ENCODE assay signal across 10 mouse cellular contexts in the genomic region with DNA sequence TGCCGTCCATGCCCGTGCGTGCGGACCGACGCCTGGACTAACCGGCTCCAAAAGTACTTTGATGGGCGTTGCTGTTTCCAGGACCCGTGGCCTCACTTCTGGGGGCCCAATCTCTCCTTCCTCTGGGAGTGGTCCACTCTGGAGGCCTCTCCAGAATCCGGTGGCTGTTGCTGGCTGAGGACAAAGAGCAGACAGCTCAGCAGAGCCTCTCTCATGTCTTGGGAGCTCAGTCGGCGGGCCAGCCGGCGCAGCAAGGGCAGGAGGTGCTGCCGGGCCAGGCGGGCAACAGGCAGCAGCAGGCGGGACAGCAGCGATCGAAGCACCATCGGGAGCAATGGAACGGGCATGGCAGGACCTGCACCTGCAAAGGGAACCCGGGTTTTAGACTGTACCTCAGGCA. TPM values are rescaled to one million over a fixed set of nuclear protein-coding genes. Genes with fewer than 3 reads are reported as not detected.
A peak's percentile ranks its signal among the peaks of the same experiment; 100 is the strongest.
DNase-seq lines count a peak whose midpoint lies in the region; ATAC-seq and TF ChIP-seq lines count a peak whose summit lies in the region.
"Had no signal": no experiment of that assay in that cellular context is flagged by ENCODE, and none has a peak within 500 bp of the region (broad histone marks: within the 10 kb centered on the region; RNA-seq: fewer than 3 reads in every experiment).

No protein-coding gene starts in this region.

- ATAC-seq in hindbrain, embryonic 16.5 days = no peak
- no peak for ATAC-seq in limb, embryonic 13.5 days (ENCODE audit: low FRiP score, low read depth)

- no peak for TF ChIP-seq CTCF in testis, adult 2 months (IDR thresholded peaks at IDR 0.05; ENCODE audit: control insufficient read depth, insufficient read depth, insufficient replicate concordance, low read depth, low read length)

- WGBS in hindbrain, embryonic 10.5 days = 9% methylated on average over 22 of the region's 22 CpGs
- WGBS in hindbrain, embryonic 16.5 days = 12% methylated on average over 22 of the region's 22 CpGs
- WGBS in limb, embryonic 13.5 days = 17% methylated on average over 22 of the region's 22 CpGs

- DNase-seq in hindbrain, embryonic 10.5 days (ENCODE audit: low spot score) = peak; percentile 46
- no peak for DNase-seq in testis, postnatal 14 days (ENCODE audit: low spot score)
- no peak for DNase-seq in layer of hippocampus, adult 18-20 months (ENCODE audit: low spot score in 2 of 2)
- no peak for DNase-seq in right cerebral cortex, postnatal 10 days (ENCODE audit: low spot score in 2 of 2)
- DNase-seq: gastrocnemius, postnatal 25 days had no signal

- peaks cover 71% of the 10 kb centered on the region for H3K27me3 ChIP-seq in hindbrain, embryonic 10.5 days (ENCODE audit: insufficient read depth, poor library complexity, severe bottlenecking)
- H3K27me3 ChIP-seq in hindbrain, embryonic 16.5 days (replicated peaks; ENCODE audit: control insufficient read depth, insufficient read depth, low read length) = peaks cover 12% of the 10 kb centered on the region
- no peaks in the 10 kb centered on the region for H3K27me3 ChIP-seq in testis, adult 2 months (ENCODE audit: control insufficient read depth, insufficient read depth, low read length)
- peaks cover 38% of the 10 kb centered on the region for H3K27me3 ChIP-seq in limb, embryonic 13.5 days

- H3K27ac ChIP-seq in hindbrain, embryonic 10.5 days = peak overlapping the region; percentile 85
- H3K27ac ChIP-seq in hindbrain, embryonic 16.5 days (ENCODE audit: low read depth, low read length) = no peak overlapping the region
- H3K27ac ChIP-seq in testis, adult 2 months (ENCODE audit: control insufficient read depth, insufficient read depth, low read depth, low read length) = 0 out of 2 replicates have a peak overlapping the region, but pooled peaks have one; percentile 35
- no peak overlapping the region; the same call in 1 of the 2 replicates for H3K27ac ChIP-seq in limb, embryonic 13.5 days
- H3K27ac ChIP-seq: neural tube, embryonic 12.5 days had no signal

- no peak overlapping the region for H3K4me2 ChIP-seq in hindbrain, embryonic 16.5 days (ENCODE audit: low read length)
- H3K4me2 ChIP-seq in limb, embryonic 13.5 days (replicated peaks) = peak overlapping the region; percentile 28
- H3K4me2 ChIP-seq: neural tube, embryonic 12.5 days had no signal

- H3K4me1 ChIP-seq in hindbrain, embryonic 10.5 days (replicated peaks) = peaks cover 58% of the 10 kb centered on the region
- H3K4me1 ChIP-seq in hindbrain, embryonic 16.5 days (ENCODE audit: control insufficient read depth, insufficient read depth, low read depth, low read length) = peaks cover 10% of the 10 kb centered on the region
- peaks cover 19% of the 10 kb centered on the region for H3K4me1 ChIP-seq in testis, adult 2 months (ENCODE audit: control insufficient read depth, insufficient read depth, low read length)
- H3K4me1 ChIP-seq in limb, embryonic 13.5 days = peaks cover 36% of the 10 kb centered on the region

- TF ChIP-seq POLR2A in testis, adult 2 months (IDR thresholded peaks at IDR 0.05; ENCODE audit: control insufficient read depth, low read depth, low read length) = peak; percentile 26; the same call in 1 of the 2 replicates

- H3K9ac ChIP-seq in hindbrain, embryonic 16.5 days (ENCODE audit: low read depth, low read length) = no peak overlapping the region
- peak overlapping the region; percentile 31; the same call in 1 of the 2 replicates for H3K9ac ChIP-seq in limb, embryonic 13.5 days
- H3K9ac ChIP-seq: neural tube, embryonic 12.5 days had no signal

- H3K36me3 ChIP-seq in hindbrain, embryonic 10.5 days = no peaks in the 10 kb centered on the region
- no peaks in the 10 kb centered on the region for H3K36me3 ChIP-seq in hindbrain, embryonic 16.5 days (ENCODE audit: control insufficient read depth, insufficient read depth, low read length)
- H3K36me3 ChIP-seq in testis, adult 2 months (ENCODE audit: control insufficient read depth, insufficient read depth, low read length) = no peaks in the 10 kb centered on the region
- H3K36me3 ChIP-seq in limb, embryonic 13.5 days = no peaks in the 10 kb centered on the region
- H3K36me3 ChIP-seq: neural tube, embryonic 12.5 days had no signal

- H3K4me3 ChIP-seq in hindbrain, embryonic 10.5 days = peak overlapping the region; percentile 29
- no peak overlapping the region for H3K4me3 ChIP-seq in hindbrain, embryonic 16.5 days (ENCODE audit: low read length)
- H3K4me3 ChIP-seq in testis, adult 2 months (ENCODE audit: control insufficient read depth, low read depth, low read length) = peak overlapping the region; percentile 17; the same call in 1 of the 2 replicates
- H3K4me3 ChIP-seq in limb, embryonic 13.5 days = peak overlapping the region; percentile 23
- H3K4me3 ChIP-seq: neural tube, embryonic 12.5 days had no signal

- no peaks in the 10 kb centered on the region for H3K9me3 ChIP-seq in hindbrain, embryonic 10.5 days
- H3K9me3 ChIP-seq in hindbrain, embryonic 16.5 days (ENCODE audit: control insufficient read depth, low read length) = no peaks in the 10 kb centered on the region
- H3K9me3 ChIP-seq in limb, embryonic 13.5 days = no peaks in the 10 kb centered on the region
- H3K9me3 ChIP-seq: neural tube, embryonic 12.5 days had no signal

RNA-seq across cellular contexts. Expression of a gene that starts 0.6 kb away (rescaled TPM):
- polyA plus RNA-seq in hindbrain, embryonic 10.5 days (2016; fragmentation: Nextera tagmentation; extraction: Ambion mirVana) = 0.62 TPM in 1 of 2 replicates, not detected in the other
- 1.2 TPM in 1 of 2 replicates, not detected in the other for polyA plus RNA-seq in hindbrain, embryonic 16.5 days (2015; fragmentation: Nextera tagmentation; extraction: Ambion mirVana)
- 3.4 and 4.4 TPM in 2 replicates for polyA plus RNA-seq in testis, adult 2 months (2012; rRNA removed)
- polyA plus RNA-seq in limb, embryonic 13.5 days (2015; fragmentation: Nextera tagmentation; extraction: Ambion mirVana) = 26.5 and 26.7 TPM in 2 replicates
- total RNA-seq in layer of hippocampus, adult 18-20 months (2021) = not detected
- polyA plus RNA-seq: cortical plate, adult 2 months had no signal

RNA-seq across cellular contexts. Expression of a gene that starts 1.9 kb away (rescaled TPM):
- polyA plus RNA-seq in hindbrain, embryonic 10.5 days (2016; fragmentation: Nextera tagmentation; extraction: Ambion mirVana) = 60.4 and 72.0 TPM in 2 replicates
- polyA plus RNA-seq in hindbrain, embryonic 16.5 days (2015; fragmentation: Nextera tagmentation; extraction: Ambion mirVana) = 55.7 and 56.5 TPM in 2 replicates
- polyA plus RNA-seq in testis, adult 2 months (2012; rRNA removed) = 138 and 143 TPM in 2 replicates
- polyA plus RNA-seq in limb, embryonic 13.5 days (2015; fragmentation: Nextera tagmentation; extraction: Ambion mirVana) = 74.0 and 83.4 TPM in 2 replicates
- 10 to 100 TPM; 16.4 to 20.4 TPM for total RNA-seq in layer of hippocampus, adult 18-20 months (2021)

RNA-seq across cellular contexts. Expression of a gene that starts 28.3 kb away (rescaled TPM):
- polyA plus RNA-seq in hindbrain, embryonic 10.5 days (2016; fragmentation: Nextera tagmentation; extraction: Ambion mirVana) = 1,585 and 2,006 TPM in 2 replicates
- 1,542 and 1,571 TPM in 2 replicates for polyA plus RNA-seq in hindbrain, embryonic 16.5 days (2015; fragmentation: Nextera tagmentation; extraction: Ambion mirVana)
- polyA plus RNA-seq in testis, adult 2 months (2012; rRNA removed) = 99.1 and 109 TPM in 2 replicates
- 1,635 and 1,682 TPM in 2 replicates for polyA plus RNA-seq in limb, embryonic 13.5 days (2015; fragmentation: Nextera tagmentation; extraction: Ambion mirVana)
- total RNA-seq in layer of hippocampus, adult 18-20 months (2021) = 1,000 to 10,000 TPM; 1,799 to 1,827 TPM

RNA-seq across cellular contexts. Expression of a gene that starts 37.7 kb away (rescaled TPM):
- 121 TPM in 2 replicates for polyA plus RNA-seq in hindbrain, embryonic 10.5 days (2016; fragmentation: Nextera tagmentation; extraction: Ambion mirVana)
- polyA plus RNA-seq in hindbrain, embryonic 16.5 days (2015; fragmentation: Nextera tagmentation; extraction: Ambion mirVana) = 96.2 and 101 TPM in 2 replicates
- polyA plus RNA-seq in testis, adult 2 months (2012; rRNA removed) = 26.6 and 35.6 TPM in 2 replicates
- 114 and 127 TPM in 2 replicates for polyA plus RNA-seq in limb, embryonic 13.5 days (2015; fragmentation: Nextera tagmentation; extraction: Ambion mirVana)
- total RNA-seq in layer of hippocampus, adult 18-20 months (2021) = 10 to 100 TPM; 26.2 to 29.9 TPM

RNA-seq across cellular contexts. Expression of a gene that starts 45.8 kb away (rescaled TPM):
- polyA plus RNA-seq in hindbrain, embryonic 10.5 days (2016; fragmentation: Nextera tagmentation; extraction: Ambion mirVana) = 8.3 and 9.7 TPM in 2 replicates
- 6.1 and 6.8 TPM in 2 replicates for polyA plus RNA-seq in hindbrain, embryonic 16.5 days (2015; fragmentation: Nextera tagmentation; extraction: Ambion mirVana)
- 0.83 and 0.95 TPM in 2 replicates for polyA plus RNA-seq in testis, adult 2 months (2012; rRNA removed)
- polyA plus RNA-seq in limb, embryonic 13.5 days (2015; fragmentation: Nextera tagmentation; extraction: Ambion mirVana) = 6.2 and 6.3 TPM in 2 replicates
- total RNA-seq in layer of hippocampus, adult 18-20 months (2021) = 1 to 10 TPM; 2.3 to 2.5 TPM

Comparison
In these comparisons a context has a peak if more than half of its experiments do, and no peak if none do; other contexts are left out.
1. H3K27ac ChIP-seq: peak in hindbrain, embryonic 10.5 days (single experiment) and testis, adult 2 months (single experiment); none in hindbrain, embryonic 16.5 days (single experiment) and limb, embryonic 13.5 days (single experiment).
2. RNA of a gene that starts 28.3 kb away (polyA plus RNA-seq): 1,635 to 1,682 TPM in limb, embryonic 13.5 days, 1,585 to 2,006 TPM in hindbrain, embryonic 10.5 days and 1,542 to 1,571 TPM in hindbrain, embryonic 16.5 days; 99.1 to 109 TPM in testis, adult 2 months; every median in the first group is over 10 times any median in the second.